Mouse (Mus musculus): ENCODE results near the gene Ada.
A peak's percentile ranks its signal among the peaks of the same experiment; 100 is the strongest.

Ada gene

DNA sequence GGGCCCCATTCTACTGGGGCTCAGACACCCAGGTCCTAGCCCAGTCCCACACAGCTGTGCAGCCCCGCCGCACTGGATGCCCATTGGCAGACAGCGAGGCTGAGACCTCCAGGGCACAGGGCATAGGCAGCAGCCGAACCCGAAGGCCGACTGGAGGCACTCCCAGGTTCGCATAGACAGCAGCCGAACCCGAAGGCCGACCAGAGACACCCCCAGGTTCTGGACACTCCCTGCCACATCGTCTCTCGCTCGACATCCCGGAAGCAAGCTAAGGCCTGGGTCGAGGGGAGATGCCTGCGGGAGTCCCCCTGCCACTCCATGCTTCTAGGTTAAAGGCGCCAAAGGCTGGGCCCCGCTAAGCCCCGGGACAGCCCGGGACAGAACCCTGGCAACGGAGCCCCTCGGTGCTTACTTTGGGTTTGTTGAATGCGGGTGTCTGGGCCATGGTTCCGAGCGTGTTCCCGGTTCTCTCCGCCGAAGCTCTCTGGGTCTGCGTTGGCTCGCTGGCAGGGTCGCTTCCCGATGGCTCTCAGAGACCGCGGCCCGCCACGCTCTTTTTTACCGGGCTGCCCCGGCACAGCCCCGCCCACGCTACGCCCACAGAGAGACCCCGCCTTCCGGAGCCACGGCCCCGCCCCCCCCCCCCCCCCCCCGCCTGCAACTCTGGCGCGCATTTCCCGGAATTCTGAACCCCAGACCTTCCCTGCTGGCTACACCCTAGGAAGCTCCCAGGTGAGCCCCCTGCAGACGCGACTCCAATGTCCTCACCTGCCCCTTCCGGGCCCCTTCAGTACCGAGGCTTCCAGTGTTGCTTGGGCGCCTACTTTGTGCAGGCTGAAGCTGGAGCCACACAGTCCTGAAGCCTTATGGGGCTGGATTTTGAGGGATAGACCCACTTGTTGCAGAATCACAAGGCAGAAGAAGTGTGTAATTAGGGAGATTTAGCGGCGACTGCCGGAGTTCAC lies at the start of gene Ada:
TSS of gene Ada (minus strand) at position 593 of the 965 bp plus-strand sequence.
- no peak for DNase-seq

DNA sequence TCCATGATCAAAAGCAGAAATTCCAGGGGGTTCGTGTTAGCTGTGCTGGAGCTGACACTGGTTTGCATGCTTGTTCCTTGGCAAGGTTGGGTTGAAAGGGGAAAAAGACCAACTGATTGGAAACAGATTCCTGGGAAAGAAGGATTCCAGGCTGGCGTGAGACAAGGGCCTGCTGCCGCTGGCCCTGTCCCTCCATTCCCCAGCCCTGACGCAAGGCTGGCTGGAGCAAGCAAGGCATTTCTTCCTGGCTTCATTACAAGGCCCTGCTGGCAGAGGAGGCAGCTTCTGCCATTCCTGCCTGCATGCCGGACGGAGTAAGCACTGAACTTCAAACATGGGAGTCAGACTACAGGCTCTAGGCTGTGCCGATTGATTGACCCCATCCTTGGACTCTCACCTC lies 48.4 kb upstream of the Ada start:
- DNase-seq: no peak

- peak; percentile 57 for DNase-seq
These were observed 38.4 kb upstream of the Ada start for GRCm38 (mm10) chr2:163788484-163788883.

DNA sequence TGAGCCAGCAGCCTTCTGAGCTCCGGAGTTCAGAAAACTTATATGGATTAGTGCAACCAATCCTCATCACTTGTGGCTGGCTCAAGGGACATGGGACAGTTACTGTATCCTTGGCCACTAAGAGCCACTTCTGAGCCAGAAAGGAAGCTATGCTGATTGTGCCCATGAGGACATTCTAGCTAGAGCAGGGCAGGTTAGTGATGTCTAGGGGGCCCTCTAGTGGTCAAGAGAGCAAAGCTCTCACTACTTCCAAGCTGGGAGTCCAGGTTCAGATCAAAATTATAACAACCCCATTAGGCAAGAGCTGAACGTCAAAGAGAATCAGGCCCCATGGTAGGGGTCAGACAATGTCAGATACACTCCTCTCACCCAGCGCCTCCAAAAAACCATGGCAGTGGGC lies 37.7 kb upstream of the Ada start:
- DNase-seq: peak; percentile 52

DNA sequence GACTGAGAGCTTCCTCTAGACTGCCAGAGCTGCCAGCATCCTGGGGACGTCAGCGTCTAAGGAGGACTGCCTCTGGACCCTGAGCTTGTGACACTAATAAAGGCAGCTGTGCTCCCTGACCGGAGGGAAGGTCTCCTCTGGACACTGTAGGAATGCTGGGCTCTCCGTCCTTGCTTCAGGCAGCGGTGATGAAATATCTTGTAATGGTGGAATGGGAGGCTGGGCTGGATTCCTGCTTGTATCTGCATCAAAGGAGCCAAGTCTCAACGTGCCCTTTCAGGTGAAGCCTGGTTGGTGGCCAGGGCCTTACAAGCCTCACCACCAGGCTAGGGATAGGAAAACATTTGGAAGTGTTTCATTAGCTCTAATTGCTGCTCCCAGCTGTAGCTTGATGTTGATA lies 37.0 kb upstream of the Ada start:
- DNase-seq: no peak

- DNase-seq: no peak
These were observed 33.9 kb upstream of the Ada start for GRCm38 (mm10) chr2:163783901-163784300.

GRCm38 (mm10) chr2:163783368-163783767 lies 33.3 kb upstream of the Ada start:
- DNase-seq: no peak

DNA sequence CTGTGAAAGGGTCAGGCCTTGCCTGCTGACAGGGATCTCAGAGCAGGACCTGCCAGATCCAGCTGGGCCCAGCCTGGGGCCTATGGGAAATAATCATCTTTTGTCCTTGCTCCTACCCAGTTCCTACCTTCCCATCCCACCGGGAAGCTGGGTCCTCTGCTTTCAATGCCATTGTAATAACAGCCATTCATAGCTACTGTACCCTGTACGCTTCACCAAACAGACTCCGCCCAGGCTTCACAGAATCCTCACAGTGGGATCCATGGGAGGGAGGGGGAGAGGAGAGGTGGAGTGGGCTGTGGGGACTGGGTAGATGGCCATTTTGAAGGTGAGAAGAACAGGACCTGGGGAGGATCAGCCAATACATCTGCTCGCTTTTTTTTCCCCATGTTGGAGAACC lies 28.9 kb upstream of the Ada start:
- no peak for DNase-seq

- DNase-seq: no peak
These were observed 27.0 kb upstream of the Ada start for GRCm38 (mm10) chr2:163777061-163777460.

DNA sequence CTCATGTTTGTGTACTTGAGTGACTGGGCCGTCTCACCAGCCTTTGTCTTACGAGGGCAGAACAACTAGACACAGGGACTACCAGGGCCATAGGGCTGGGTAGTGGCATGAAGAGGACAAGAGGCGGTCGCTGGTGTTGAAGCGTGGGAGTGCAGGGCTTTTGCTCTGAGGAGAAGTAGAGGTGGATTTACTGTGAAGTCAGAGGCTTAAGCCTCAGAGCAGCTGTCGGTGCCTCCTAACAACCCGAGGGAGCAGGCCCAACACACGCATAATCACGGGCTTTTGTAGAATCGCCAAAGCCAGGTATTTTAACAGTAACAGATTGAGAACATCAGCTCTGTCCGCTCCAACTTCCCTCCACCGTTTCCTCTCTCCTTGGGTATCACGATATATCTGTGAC lies 26.6 kb upstream of the Ada start:
- DNase-seq: no peak

GRCm38 (mm10) chr2:163770731-163771130 lies 20.7 kb upstream of the Ada start:
- DNase-seq: no peak

DNA sequence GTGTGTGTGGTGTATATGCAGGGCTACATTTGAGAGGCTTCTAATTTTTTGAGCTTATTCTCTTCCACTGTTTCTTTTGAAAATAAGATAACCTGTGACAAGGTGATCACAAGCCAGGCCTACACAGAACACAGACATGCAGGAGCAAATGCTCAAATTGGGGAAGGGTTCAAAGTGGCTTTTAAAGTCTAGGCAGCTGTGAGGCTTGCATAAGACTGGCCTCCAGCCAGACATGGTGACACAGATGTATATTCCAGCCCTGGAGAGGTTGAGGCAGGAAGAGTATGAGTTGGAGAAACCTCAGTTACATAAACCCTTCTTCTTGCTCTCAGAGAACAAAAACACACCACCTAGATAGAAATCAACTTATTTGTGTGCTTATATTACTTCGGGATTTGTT lies 16.9 kb upstream of the Ada start:
- DNase-seq: no peak

DNA sequence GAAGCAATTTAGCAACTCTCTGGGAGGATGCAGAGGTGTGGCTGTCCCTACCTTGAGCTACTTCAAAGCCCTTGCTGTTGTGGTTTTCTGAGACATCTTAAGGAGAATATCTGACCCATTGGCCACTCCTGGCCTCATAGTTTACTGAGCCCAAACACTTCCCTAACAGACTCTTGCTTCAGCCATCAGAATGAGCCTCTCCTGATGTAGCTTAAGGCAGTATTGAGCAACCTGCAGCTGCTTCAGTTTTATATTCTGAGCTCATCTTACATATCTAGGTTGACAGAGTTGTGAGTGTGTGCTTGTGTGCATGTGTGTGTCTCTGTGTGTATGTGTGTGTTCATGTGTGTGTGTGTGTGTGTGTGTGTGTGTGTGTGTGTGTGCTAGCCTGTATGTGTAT lies 16.2 kb upstream of the Ada start:
- DNase-seq: no peak

DNA sequence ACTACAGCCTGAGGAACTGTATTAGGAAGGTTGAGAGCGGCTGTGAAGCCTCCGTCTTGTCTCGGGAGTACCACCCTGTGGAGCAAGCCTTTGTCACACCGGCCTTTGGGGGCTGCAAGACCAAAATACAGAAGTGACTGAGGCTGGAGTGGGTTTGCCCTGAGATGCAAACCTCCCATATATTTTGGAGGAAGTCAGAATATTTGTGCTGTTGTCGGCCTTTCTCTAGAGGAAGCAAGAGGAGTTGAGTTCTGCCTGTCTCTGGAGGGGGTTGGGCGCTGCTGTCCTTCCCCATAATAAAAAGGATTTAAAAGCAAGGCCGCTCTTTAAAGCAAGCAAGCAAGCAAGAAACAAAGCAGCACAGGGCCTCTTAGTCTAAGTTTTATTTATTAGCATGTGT lies 11.4 kb upstream of the Ada start:
- no peak for DNase-seq

DNA sequence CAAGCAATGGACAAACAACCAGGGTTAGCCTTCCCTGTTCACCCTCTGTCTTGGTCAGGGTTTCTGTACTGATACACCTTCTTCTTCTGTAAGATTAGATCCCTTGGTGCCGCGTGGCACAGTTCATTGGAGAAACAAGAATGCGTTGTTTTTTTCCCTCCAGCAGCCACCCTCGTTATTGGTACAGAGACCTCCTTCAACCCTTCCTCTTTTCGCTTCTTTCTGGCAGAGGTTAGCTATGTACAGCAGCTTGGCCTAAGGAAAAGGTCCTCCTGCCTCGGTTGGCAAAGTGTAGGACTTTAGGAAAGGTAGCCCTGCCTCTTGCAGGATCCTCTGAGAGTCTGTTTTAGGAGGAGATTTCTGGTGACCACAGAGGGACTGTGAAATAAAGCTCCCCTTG lies 10.6 kb upstream of the Ada start:
- DNase-seq: no peak

DNA sequence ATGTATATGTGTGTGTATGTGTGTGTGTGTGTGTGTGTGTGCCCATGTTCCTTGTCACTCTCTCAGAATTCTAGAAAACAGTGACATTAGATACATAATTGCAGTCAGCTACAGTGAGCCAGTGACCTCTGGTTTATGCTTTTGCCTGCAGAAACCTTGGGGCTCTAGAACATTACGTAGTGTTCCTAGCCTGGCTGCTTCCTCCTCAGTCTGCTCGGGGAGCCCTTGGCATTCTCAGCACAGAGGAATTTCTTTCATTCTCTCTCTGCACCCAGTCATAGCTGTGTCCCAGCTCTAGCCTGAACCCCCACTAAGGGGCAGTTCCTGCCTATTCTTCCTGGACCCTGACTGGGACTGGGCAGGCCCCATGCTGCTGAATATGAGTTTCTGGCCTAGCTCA lies 8.1 kb upstream of the Ada start:
- no peak for DNase-seq

DNA sequence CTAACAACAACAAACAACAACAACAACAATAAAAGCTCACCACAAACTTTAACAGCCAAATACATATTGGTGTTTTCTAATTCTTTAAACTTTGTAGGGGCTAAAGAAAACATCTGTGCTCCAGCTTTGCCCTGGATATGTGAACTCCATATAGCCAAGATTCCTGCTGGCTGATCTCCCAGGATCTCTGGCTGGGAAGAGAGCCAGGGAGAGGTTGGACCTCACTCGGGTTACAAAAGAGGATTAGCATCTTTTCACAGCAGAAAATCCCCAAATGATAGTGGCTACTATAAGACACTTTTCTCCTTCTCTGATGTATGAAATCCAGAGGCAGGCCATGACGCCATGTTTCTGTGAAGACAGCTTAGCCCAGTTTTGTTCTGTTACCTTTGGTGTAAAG lies 6.7 kb upstream of the Ada start:
- no peak for DNase-seq

DNA sequence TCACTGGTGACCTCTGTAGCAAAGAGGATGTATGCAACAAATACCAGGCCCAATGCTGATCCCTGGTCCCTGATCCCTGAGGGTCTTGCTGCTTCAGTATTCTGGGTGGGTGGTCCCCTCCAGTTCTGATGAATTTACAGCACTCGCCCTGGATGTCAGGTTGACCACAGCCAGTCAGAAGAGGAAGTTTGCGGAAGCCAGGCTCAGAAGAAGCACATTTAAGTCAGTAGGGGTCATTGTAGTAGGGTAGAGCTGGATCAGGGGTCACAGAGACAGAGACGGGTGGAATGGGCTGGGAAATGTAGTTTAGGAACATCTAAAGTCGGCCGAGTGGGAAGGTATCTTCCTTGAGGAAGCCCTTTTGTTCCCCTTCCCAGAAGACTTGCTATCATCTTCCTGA lies 4.2 kb upstream of the Ada start:
- DNase-seq: no peak

DNA sequence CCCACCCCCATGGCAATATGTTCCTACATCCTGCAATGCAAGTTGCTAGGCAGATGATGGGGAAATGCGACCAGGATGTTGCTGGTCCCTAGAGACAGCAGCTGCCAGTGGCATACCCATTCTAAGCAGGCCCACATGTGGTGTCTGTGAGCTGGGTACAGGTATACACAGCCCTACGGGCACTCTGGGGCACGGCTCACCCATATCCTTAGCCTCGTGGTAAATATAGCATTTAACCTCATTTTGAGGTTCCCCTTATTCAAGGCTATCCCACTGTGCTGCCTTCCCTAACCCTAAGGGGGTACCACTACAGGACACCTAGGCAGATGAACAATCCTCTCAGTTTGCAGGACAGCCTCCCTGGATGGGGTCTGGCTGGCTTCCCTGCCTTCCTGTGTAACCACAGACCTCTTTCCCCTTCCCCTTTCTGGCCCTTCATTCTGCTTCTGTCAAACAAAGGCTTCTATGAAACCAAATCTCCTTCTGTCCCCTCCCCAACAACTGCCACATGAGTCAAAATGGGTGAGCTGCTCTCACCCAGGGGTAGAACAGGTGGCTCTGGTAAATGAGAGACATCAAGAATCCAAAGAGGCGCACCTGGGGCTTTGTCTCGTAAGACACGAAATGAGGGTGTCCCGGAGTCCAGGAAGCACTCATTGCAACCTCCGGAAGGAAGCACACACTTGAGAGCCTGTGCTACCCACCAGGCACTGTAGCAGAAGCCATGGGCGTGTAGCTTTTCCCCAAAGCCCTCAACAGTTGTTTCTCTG lies 5.1 kb downstream of the Ada start:
- no peak for DNase-seq

DNA sequence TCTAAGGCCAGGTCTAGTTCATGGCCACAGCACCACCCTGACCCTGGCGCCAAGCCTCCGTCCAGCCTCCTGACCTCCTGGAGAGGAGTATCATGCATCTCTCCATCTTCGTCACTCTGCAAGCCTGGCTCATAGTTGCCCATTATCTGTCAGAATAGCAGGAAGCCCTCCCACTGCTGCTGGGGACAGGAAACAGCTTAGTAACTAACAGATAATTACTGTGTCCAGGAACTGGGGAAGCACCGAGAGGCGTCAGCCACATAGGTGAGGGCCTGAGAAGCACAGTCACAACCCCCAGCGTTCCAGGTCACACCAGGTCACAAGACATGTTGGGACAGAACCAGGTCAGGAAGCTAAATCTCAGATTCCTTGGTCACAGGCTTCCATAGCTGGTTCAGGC lies 6.7 kb downstream of the Ada start:
- no peak for DNase-seq

- DNase-seq: no peak
These were observed 7.4 kb downstream of the Ada start for GRCm38 (mm10) chr2:163742656-163743055.

DNA sequence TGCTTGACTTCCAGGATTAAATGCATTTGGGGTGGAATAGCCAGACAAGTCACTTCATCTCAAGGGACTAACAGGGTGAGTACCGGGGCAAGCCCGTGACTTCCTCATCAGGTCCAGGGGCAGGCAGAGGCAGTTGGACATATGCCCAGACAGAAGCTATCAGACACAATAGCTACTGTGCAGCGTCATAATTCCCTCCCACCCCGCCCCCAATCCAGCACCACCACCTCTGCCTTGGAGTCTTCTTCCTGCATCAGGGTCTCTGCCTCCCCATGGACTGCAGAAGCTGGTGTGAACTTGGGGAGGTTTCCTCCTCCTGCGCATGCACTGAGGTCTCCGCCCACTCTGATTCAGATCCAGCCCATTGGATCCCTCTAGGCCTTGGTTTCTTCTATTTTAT lies 14.1 kb downstream of the Ada start:
- no peak for DNase-seq

DNA sequence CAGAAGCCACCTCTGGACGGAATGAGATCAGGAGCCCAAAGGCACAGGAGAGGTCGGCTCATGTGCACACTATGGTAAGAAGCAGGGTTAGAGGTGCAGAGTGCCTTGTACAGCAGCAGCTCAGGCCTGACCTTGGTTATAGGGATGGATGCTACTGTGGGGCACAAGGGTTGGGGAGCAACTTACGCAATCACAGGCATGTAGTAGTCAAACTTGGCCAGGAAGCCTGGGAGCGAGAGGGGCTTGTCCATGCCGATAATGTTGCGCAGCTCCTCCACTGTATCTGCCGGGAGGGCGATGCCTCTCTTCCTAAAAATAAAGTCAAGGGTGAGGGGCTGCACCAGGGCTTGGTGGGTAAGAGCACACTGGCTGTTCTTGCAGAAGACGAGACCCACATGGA lies 14.9 kb downstream of the Ada start:
- DNase-seq: no peak

DNA sequence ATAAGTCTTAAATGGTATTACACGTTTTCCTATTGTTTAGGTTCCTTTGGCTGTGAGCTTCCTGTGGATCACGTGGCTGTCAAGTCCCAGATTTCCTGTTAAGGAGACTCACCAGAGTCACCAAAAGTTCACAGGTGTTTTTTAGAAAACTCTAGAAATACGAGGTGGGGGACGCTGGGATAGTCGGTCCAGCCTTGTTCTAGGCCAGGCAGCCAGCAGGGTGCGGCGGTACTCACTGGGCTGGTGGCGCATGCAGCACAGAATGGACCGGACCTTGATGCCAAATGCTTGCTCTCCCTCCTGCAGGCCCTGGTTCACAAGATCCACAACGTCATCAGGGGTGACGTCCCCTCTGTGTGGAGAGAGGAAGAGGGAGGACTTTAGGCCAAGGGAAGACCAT lies 18.0 kb downstream of the Ada start:
- DNase-seq: no peak
